Mouse (Mus musculus): ENCODE measurements around the gene Slc22a8. TPM values are rescaled to one million over a fixed set of nuclear protein-coding genes. Genes with fewer than 3 reads are reported as not detected.

Gene Slc22a8
- polyA plus RNA-seq, 1 experiment from 2014 or later, result 0.06 TPM

- Histone ChIP-seq H3K9ac (replicated peaks; ENCODE audit: low read length) (no peak overlapping the region), H3K27me3 (ENCODE audit: control insufficient read depth, insufficient read depth, low read length) (no peaks in the 10 kb centered on the region), H3K4me3 (ENCODE audit: low read depth, low read length) (no peak overlapping the region), H3K36me3 (replicated peaks; ENCODE audit: control insufficient read depth, insufficient read depth, low read depth, low read length) (no peaks in the 10 kb centered on the region), H3K4me2 (ENCODE audit: low read depth, low read length) (no peak overlapping the region), H3K9me3 (replicated peaks; ENCODE audit: control insufficient read depth, low read length) (no peaks in the 10 kb centered on the region), H3K4me1 (ENCODE audit: control insufficient read depth, insufficient read depth, low read length) (no peaks in the 10 kb centered on the region), H3K27ac (replicated peaks; ENCODE audit: low read depth, low read length) (no peak overlapping the region)
- ATAC-seq (replicated peaks; ENCODE audit: insufficient number of reproducible peaks, low FRiP score, low TSS enrichment, low read depth), result no peak
- no peak for DNase-seq (ENCODE audit: low spot score)
Observed at GRCm38 (mm10) chr19:8601922-8602321, 10.9 kb downstream of the Slc22a8 start.

GRCm38 (mm10) chr19:8602914-8603313 is 11.9 kb downstream of the Slc22a8 start:
- no peaks in the 10 kb centered on the region for H3K9me3 ChIP-seq (replicated peaks; ENCODE audit: control insufficient read depth, low read length)
- H3K4me3 ChIP-seq (ENCODE audit: low read depth, low read length), result no peak overlapping the region
- 70% methylated on average over 3 of the region's 3 CpGs for WGBS
- ATAC-seq (replicated peaks; ENCODE audit: insufficient number of reproducible peaks, low FRiP score, low TSS enrichment, low read depth) (no peak), DNase-seq (ENCODE audit: low spot score) (no peak)
- no peaks in the 10 kb centered on the region for H3K36me3 ChIP-seq (replicated peaks; ENCODE audit: control insufficient read depth, insufficient read depth, low read depth, low read length)
- H3K9ac ChIP-seq (replicated peaks; ENCODE audit: low read length), result no peak overlapping the region
- H3K27ac ChIP-seq (replicated peaks; ENCODE audit: low read depth, low read length), result no peak overlapping the region
- no peak overlapping the region for H3K4me2 ChIP-seq (ENCODE audit: low read depth, low read length)
- no peaks in the 10 kb centered on the region for H3K4me1 ChIP-seq (ENCODE audit: control insufficient read depth, insufficient read depth, low read length)
- H3K27me3 ChIP-seq (ENCODE audit: control insufficient read depth, insufficient read depth, low read length), result no peaks in the 10 kb centered on the region

- Histone ChIP-seq H3K9me3 (replicated peaks; ENCODE audit: control insufficient read depth, low read length) (no peaks in the 10 kb centered on the region), H3K4me2 (ENCODE audit: low read depth, low read length) (no peak overlapping the region), H3K4me1 (ENCODE audit: control insufficient read depth, insufficient read depth, low read length) (no peaks in the 10 kb centered on the region), H3K4me3 (ENCODE audit: low read depth, low read length) (no peak overlapping the region), H3K9ac (replicated peaks; ENCODE audit: low read length) (no peak overlapping the region), H3K27me3 (ENCODE audit: control insufficient read depth, insufficient read depth, low read length) (no peaks in the 10 kb centered on the region), H3K27ac (replicated peaks; ENCODE audit: low read depth, low read length) (no peak overlapping the region), H3K36me3 (replicated peaks; ENCODE audit: control insufficient read depth, insufficient read depth, low read depth, low read length) (no peaks in the 10 kb centered on the region)
- 90% methylated on average over 8 of the region's 8 CpGs for WGBS
- ATAC-seq (replicated peaks; ENCODE audit: insufficient number of reproducible peaks, low FRiP score, low TSS enrichment, low read depth) (no peak), DNase-seq (ENCODE audit: low spot score) (no peak)
Observed at GRCm38 (mm10) chr19:8604536-8605240, 13.6 kb downstream of the Slc22a8 start.

GRCm38 (mm10) chr19:8605241-8605558 is 14.1 kb downstream of the Slc22a8 start:
- H3K4me2 ChIP-seq (ENCODE audit: low read depth, low read length), result no peak overlapping the region
- H3K36me3 ChIP-seq (replicated peaks; ENCODE audit: control insufficient read depth, insufficient read depth, low read depth, low read length), result no peaks in the 10 kb centered on the region
- no peaks in the 10 kb centered on the region for H3K27me3 ChIP-seq (ENCODE audit: control insufficient read depth, insufficient read depth, low read length)
- H3K9ac ChIP-seq (replicated peaks; ENCODE audit: low read length), result no peak overlapping the region
- ATAC-seq (replicated peaks; ENCODE audit: insufficient number of reproducible peaks, low FRiP score, low TSS enrichment, low read depth) (no peak), DNase-seq (ENCODE audit: low spot score) (no peak)
- H3K4me1 ChIP-seq (ENCODE audit: control insufficient read depth, insufficient read depth, low read length), result no peaks in the 10 kb centered on the region
- 82% methylated on average over 3 of the region's 3 CpGs for WGBS
- no peaks in the 10 kb centered on the region for H3K9me3 ChIP-seq (replicated peaks; ENCODE audit: control insufficient read depth, low read length)
- H3K27ac ChIP-seq (replicated peaks; ENCODE audit: low read depth, low read length), result no peak overlapping the region
- H3K4me3 ChIP-seq (ENCODE audit: low read depth, low read length), result no peak overlapping the region

GRCm38 (mm10) chr19:8611358-8612123 is 20.5 kb downstream of the Slc22a8 start:
- Histone ChIP-seq H3K9me3 (replicated peaks; ENCODE audit: control insufficient read depth, low read length) (no peaks in the 10 kb centered on the region), H3K4me1 (ENCODE audit: control insufficient read depth, insufficient read depth, low read length) (no peaks in the 10 kb centered on the region), H3K36me3 (replicated peaks; ENCODE audit: control insufficient read depth, insufficient read depth, low read depth, low read length) (no peaks in the 10 kb centered on the region), H3K9ac (replicated peaks; ENCODE audit: low read length) (no peak overlapping the region), H3K4me2 (ENCODE audit: low read depth, low read length) (no peak overlapping the region), H3K27ac (replicated peaks; ENCODE audit: low read depth, low read length) (no peak overlapping the region), H3K27me3 (ENCODE audit: control insufficient read depth, insufficient read depth, low read length) (no peaks in the 10 kb centered on the region), H3K4me3 (ENCODE audit: low read depth, low read length) (no peak overlapping the region)
- ATAC-seq (replicated peaks; ENCODE audit: insufficient number of reproducible peaks, low FRiP score, low TSS enrichment, low read depth), result no peak
- no peak for DNase-seq (ENCODE audit: low spot score)
- WGBS, result 85% methylated on average over 8 of the region's 8 CpGs

GRCm38 (mm10) chr19:8613111-8613510 is 22.1 kb downstream of the Slc22a8 start:
- no peak overlapping the region for H3K4me2 ChIP-seq (ENCODE audit: low read depth, low read length)
- H3K4me3 ChIP-seq (ENCODE audit: low read depth, low read length), result no peak overlapping the region
- no peak overlapping the region for H3K27ac ChIP-seq (replicated peaks; ENCODE audit: low read depth, low read length)
- DNase-seq (ENCODE audit: low spot score) (no peak), ATAC-seq (replicated peaks; ENCODE audit: insufficient number of reproducible peaks, low FRiP score, low TSS enrichment, low read depth) (no peak)
- H3K4me1 ChIP-seq (ENCODE audit: control insufficient read depth, insufficient read depth, low read length), result no peaks in the 10 kb centered on the region
- H3K36me3 ChIP-seq (replicated peaks; ENCODE audit: control insufficient read depth, insufficient read depth, low read depth, low read length), result no peaks in the 10 kb centered on the region
- WGBS, result 72% methylated on average over 2 of the region's 2 CpGs
- no peaks in the 10 kb centered on the region for H3K27me3 ChIP-seq (ENCODE audit: control insufficient read depth, insufficient read depth, low read length)
- no peak overlapping the region for H3K9ac ChIP-seq (replicated peaks; ENCODE audit: low read length)
- H3K9me3 ChIP-seq (replicated peaks; ENCODE audit: control insufficient read depth, low read length), result no peaks in the 10 kb centered on the region

GRCm38 (mm10) chr19:8614343-8614742 is 23.3 kb downstream of the Slc22a8 start:
- Histone ChIP-seq H3K36me3 (replicated peaks; ENCODE audit: control insufficient read depth, insufficient read depth, low read depth, low read length) (no peaks in the 10 kb centered on the region), H3K9ac (replicated peaks; ENCODE audit: low read length) (no peak overlapping the region), H3K4me3 (ENCODE audit: low read depth, low read length) (no peak overlapping the region), H3K27me3 (ENCODE audit: control insufficient read depth, insufficient read depth, low read length) (no peaks in the 10 kb centered on the region), H3K9me3 (replicated peaks; ENCODE audit: control insufficient read depth, low read length) (no peaks in the 10 kb centered on the region), H3K4me1 (ENCODE audit: control insufficient read depth, insufficient read depth, low read length) (no peaks in the 10 kb centered on the region), H3K27ac (replicated peaks; ENCODE audit: low read depth, low read length) (no peak overlapping the region), H3K4me2 (ENCODE audit: low read depth, low read length) (no peak overlapping the region)
- DNase-seq (ENCODE audit: low spot score), result no peak
- 49% methylated on average over 2 of the region's 2 CpGs for WGBS
- ATAC-seq (replicated peaks; ENCODE audit: insufficient number of reproducible peaks, low FRiP score, low TSS enrichment, low read depth), result no peak

- 64% methylated on average over 4 of the region's 4 CpGs for WGBS
- Histone ChIP-seq H3K4me2 (ENCODE audit: low read depth, low read length) (no peak overlapping the region), H3K36me3 (replicated peaks; ENCODE audit: control insufficient read depth, insufficient read depth, low read depth, low read length) (no peaks in the 10 kb centered on the region), H3K9ac (replicated peaks; ENCODE audit: low read length) (no peak overlapping the region), H3K4me1 (ENCODE audit: control insufficient read depth, insufficient read depth, low read length) (no peaks in the 10 kb centered on the region), H3K27ac (replicated peaks; ENCODE audit: low read depth, low read length) (no peak overlapping the region), H3K9me3 (replicated peaks; ENCODE audit: control insufficient read depth, low read length) (no peaks in the 10 kb centered on the region), H3K4me3 (ENCODE audit: low read depth, low read length) (no peak overlapping the region), H3K27me3 (ENCODE audit: control insufficient read depth, insufficient read depth, low read length) (no peaks in the 10 kb centered on the region)
- no peak for ATAC-seq (replicated peaks; ENCODE audit: insufficient number of reproducible peaks, low FRiP score, low TSS enrichment, low read depth)
- no peak for DNase-seq (ENCODE audit: low spot score)
Observed at GRCm38 (mm10) chr19:8616314-8616713, 25.3 kb downstream of the Slc22a8 start.

All from embryonic facial prominence, embryonic 11.5 days (tissue).